Mouse (Mus musculus) bone marrow macrophage, adult 2 months (primary cell): ENCODE results near the gene P4hb. TPM values are rescaled to one million over a fixed set of nuclear protein-coding genes. Genes with fewer than 3 reads are reported as not detected.

Source experiments
- H3K27ac ChIP-seq: 2 replicates; pipeline ENCODE4 v1.5.1; 2012; ENCODE audit warnings: low read depth, low read length; ENCODE audit not compliant: insufficient read depth
- H3K4me1 ChIP-seq: 2 replicates; pipeline ENCODE4 v1.6.1; 2012; ENCODE audit warnings: low read length; ENCODE audit not compliant: control insufficient read depth, insufficient read depth
- H3K4me3 ChIP-seq: 2 replicates; pipeline ENCODE4 v1.5.1; 2012; ENCODE audit warnings: mild to moderate bottlenecking, low read length, moderate library complexity; ENCODE audit not compliant: insufficient read depth
- CTCF ChIP-seq: IDR thresholded peaks from 2 replicates; pipeline ENCODE4 v1.5.1; 2012; ENCODE audit warnings: low read depth, mild to moderate bottlenecking, low read length, moderate library complexity
- POLR2A ChIP-seq: IDR thresholded peaks from 2 replicates; pipeline ENCODE4 v1.6.1; 2012; ENCODE audit warnings: mild to moderate bottlenecking, low read depth, low read length, borderline replicate concordance
- polyA plus RNA-seq: library from polyadenylated mRNA; stranded (reverse); fragments of >200 nt; gene quantifications from 2 replicates; pipeline ENCODE4 v1.2.4, GENCODE M21; 2012; ENCODE audit not compliant: missing spikeins, insufficient read depth, insufficient read length

P4hb gene
- 292 and 334 TPM in 2 replicates for polyA plus RNA-seq

GRCm38 (mm10) chr11:120572752-120573584 is at the start of gene P4hb:
Gene P4hb (minus strand): TSS chr11:120573253.
- Histone ChIP-seq H3K4me3 (peak within 1 kb of the TSS; percentile 92), H3K27ac (peak within 1 kb of the TSS; percentile 90), H3K4me1 (peaks cover 19% of the 10 kb centered on the region)
- TF ChIP-seq POLR2A (peak; percentile 60; the same call in 1 of the 2 replicates), CTCF (no peak)

- no peak overlapping the region for H3K27ac ChIP-seq
- no peak overlapping the region for H3K4me3 ChIP-seq
- TF ChIP-seq CTCF (no peak), POLR2A (no peak)
- H3K4me1 ChIP-seq: peaks cover 31% of the 10 kb centered on the region
Observed at GRCm38 (mm10) chr11:120622805-120623204, 49.8 kb upstream of the P4hb start.

- Histone ChIP-seq H3K4me3 (no peak overlapping the region), H3K4me1 (peaks cover 18% of the 10 kb centered on the region)
Observed at GRCm38 (mm10) chr11:120620195-120620594, 47.1 kb upstream of the P4hb start.

GRCm38 (mm10) chr11:120618619-120619535 is 45.8 kb upstream of the P4hb start:
- TF ChIP-seq CTCF (no peak), POLR2A (no peak)
- no peak overlapping the region for H3K27ac ChIP-seq
- peaks cover 18% of the 10 kb centered on the region for H3K4me1 ChIP-seq

More at GRCm38 (mm10) chr11:120620195-120620594, 47.1 kb upstream of the P4hb start:
- H3K27ac ChIP-seq: no peak overlapping the region
- TF ChIP-seq POLR2A: no peak
- no peak for TF ChIP-seq CTCF

GRCm38 (mm10) chr11:120617519-120618112 is 44.6 kb upstream of the P4hb start, which contains the start of gene Pcyt2:
Gene Pcyt2 (minus strand): TSS chr11:120617936.
- H3K4me1 ChIP-seq: peaks cover 17% of the 10 kb centered on the region

More at GRCm38 (mm10) chr11:120618619-120619535, 45.8 kb upstream of the P4hb start:
- no peak overlapping the region for H3K4me3 ChIP-seq

GRCm38 (mm10) chr11:120616617-120617294 is 43.7 kb upstream of the P4hb start:
- TF ChIP-seq POLR2A (no peak), CTCF (no peak)

More at GRCm38 (mm10) chr11:120617519-120618112, 44.6 kb upstream of the P4hb start, which contains the start of gene Pcyt2:
- Histone ChIP-seq H3K4me3 (peak within 1 kb of the TSS; percentile 93), H3K27ac (peak within 1 kb of the TSS; percentile 73)
- TF ChIP-seq POLR2A (no peak), CTCF (no peak)

GRCm38 (mm10) chr11:120615606-120616203 is 42.7 kb upstream of the P4hb start:
- TF ChIP-seq CTCF (no peak), POLR2A (no peak)
- Histone ChIP-seq H3K4me3 (peak overlapping the region; percentile 19; the same call in 1 of the 2 replicates), H3K27ac (no peak overlapping the region), H3K4me1 (peaks cover 17% of the 10 kb centered on the region)

More at GRCm38 (mm10) chr11:120616617-120617294, 43.7 kb upstream of the P4hb start:
- Histone ChIP-seq H3K4me1 (peaks cover 17% of the 10 kb centered on the region), H3K4me3 (peak overlapping the region; percentile 93), H3K27ac (peak overlapping the region; percentile 73)

GRCm38 (mm10) chr11:120615167-120615566 is 42.1 kb upstream of the P4hb start:
- TF ChIP-seq CTCF: no peak
- no peak overlapping the region for H3K4me3 ChIP-seq

More at GRCm38 (mm10) chr11:120615167-120615566, 42.1 kb upstream of the P4hb start:
- Histone ChIP-seq H3K4me1 (peaks cover 17% of the 10 kb centered on the region), H3K27ac (no peak overlapping the region)
